Mouse (Mus musculus): ENCODE results near the gene Entr1. TPM values are rescaled to one million over a fixed set of nuclear protein-coding genes. Genes with fewer than 3 reads are reported as not detected.
A peak's percentile ranks its signal among the peaks of the same experiment; 100 is the strongest.

Entr1 gene
- polyA plus RNA-seq, 1 experiment from 2014 or later = 132 TPM

- H3K27ac ChIP-seq (replicated peaks; ENCODE audit: low read depth, low read length) = no peak overlapping the region
- H3K4me2 ChIP-seq (ENCODE audit: low read depth, low read length) = peak overlapping the region; percentile 98
- WGBS = 3% methylated on average over 36 of the region's 36 CpGs
- peak overlapping the region; percentile 84 for H3K4me3 ChIP-seq (ENCODE audit: low read depth, low read length)
- no peaks in the 10 kb centered on the region for H3K27me3 ChIP-seq (ENCODE audit: control insufficient read depth, insufficient read depth, low read length)
- no peaks in the 10 kb centered on the region for H3K9me3 ChIP-seq (replicated peaks; ENCODE audit: control insufficient read depth, low read length)
- H3K36me3 ChIP-seq (replicated peaks; ENCODE audit: control insufficient read depth, insufficient read depth, low read depth, low read length) = peaks cover 6% of the 10 kb centered on the region
- ATAC-seq (replicated peaks; ENCODE audit: insufficient number of reproducible peaks, low FRiP score, low TSS enrichment, low read depth) (peak; percentile 31), DNase-seq (ENCODE audit: low spot score) (no peak)
- H3K9ac ChIP-seq (replicated peaks; ENCODE audit: low read length) = peak overlapping the region; percentile 95
- H3K4me1 ChIP-seq (ENCODE audit: control insufficient read depth, insufficient read depth, low read length) = no peaks in the 10 kb centered on the region
These were observed 36.7 kb downstream of the Entr1 start for GRCm38 (mm10) chr2:26352291-26352910.

GRCm38 (mm10) chr2:26351358-26352290 is 37.5 kb downstream of the Entr1 start, which contains the start of gene Dnlz:
TSS of gene Dnlz (minus strand) at chr2:26352110.
- H3K27me3 ChIP-seq (ENCODE audit: control insufficient read depth, insufficient read depth, low read length) = no peaks in the 10 kb centered on the region
- peak within 1 kb of the TSS; percentile 67 for H3K27ac ChIP-seq (replicated peaks; ENCODE audit: low read depth, low read length)
- ATAC-seq (replicated peaks; ENCODE audit: insufficient number of reproducible peaks, low FRiP score, low TSS enrichment, low read depth) (peak; percentile 63), DNase-seq (ENCODE audit: low spot score) (peak; percentile 95)
- H3K4me1 ChIP-seq (ENCODE audit: control insufficient read depth, insufficient read depth, low read length) = no peaks in the 10 kb centered on the region
- H3K36me3 ChIP-seq (replicated peaks; ENCODE audit: control insufficient read depth, insufficient read depth, low read depth, low read length) = peaks cover 9% of the 10 kb centered on the region
- WGBS = 2% methylated on average over 62 of the region's 62 CpGs
- H3K4me3 ChIP-seq (ENCODE audit: low read depth, low read length) = peak within 1 kb of the TSS; percentile 84
- H3K9ac ChIP-seq (replicated peaks; ENCODE audit: low read length) = peak within 1 kb of the TSS; percentile 95
- peak within 1 kb of the TSS; percentile 98 for H3K4me2 ChIP-seq (ENCODE audit: low read depth, low read length)
- H3K9me3 ChIP-seq (replicated peaks; ENCODE audit: control insufficient read depth, low read length) = no peaks in the 10 kb centered on the region

- Histone ChIP-seq H3K4me1 (ENCODE audit: control insufficient read depth, insufficient read depth, low read length) (no peaks in the 10 kb centered on the region), H3K9ac (replicated peaks; ENCODE audit: low read length) (no peak overlapping the region), H3K27me3 (ENCODE audit: control insufficient read depth, insufficient read depth, low read length) (no peaks in the 10 kb centered on the region), H3K9me3 (replicated peaks; ENCODE audit: control insufficient read depth, low read length) (no peaks in the 10 kb centered on the region), H3K27ac (replicated peaks; ENCODE audit: low read depth, low read length) (no peak overlapping the region), H3K4me2 (ENCODE audit: low read depth, low read length) (no peak overlapping the region), H3K36me3 (replicated peaks; ENCODE audit: control insufficient read depth, insufficient read depth, low read depth, low read length) (peaks cover 15% of the 10 kb centered on the region), H3K4me3 (ENCODE audit: low read depth, low read length) (no peak overlapping the region)
- ATAC-seq (replicated peaks; ENCODE audit: insufficient number of reproducible peaks, low FRiP score, low TSS enrichment, low read depth) (no peak), DNase-seq (ENCODE audit: low spot score) (peak; percentile 3)
- 60% methylated on average over 6 of the region's 6 CpGs for WGBS
These were observed 40.9 kb downstream of the Entr1 start for GRCm38 (mm10) chr2:26348241-26348640.

- Histone ChIP-seq H3K36me3 (replicated peaks; ENCODE audit: control insufficient read depth, insufficient read depth, low read depth, low read length) (peaks cover 22% of the 10 kb centered on the region), H3K4me1 (ENCODE audit: control insufficient read depth, insufficient read depth, low read length) (no peaks in the 10 kb centered on the region), H3K9ac (replicated peaks; ENCODE audit: low read length) (no peak overlapping the region), H3K27me3 (ENCODE audit: control insufficient read depth, insufficient read depth, low read length) (no peaks in the 10 kb centered on the region), H3K4me2 (ENCODE audit: low read depth, low read length) (no peak overlapping the region), H3K9me3 (replicated peaks; ENCODE audit: control insufficient read depth, low read length) (no peaks in the 10 kb centered on the region), H3K27ac (replicated peaks; ENCODE audit: low read depth, low read length) (no peak overlapping the region), H3K4me3 (ENCODE audit: low read depth, low read length) (no peak overlapping the region)
- DNase-seq (ENCODE audit: low spot score) (no peak), ATAC-seq (replicated peaks; ENCODE audit: insufficient number of reproducible peaks, low FRiP score, low TSS enrichment, low read depth) (no peak)
- 76% methylated on average over 11 of the region's 11 CpGs for WGBS
These were observed 46.3 kb downstream of the Entr1 start for GRCm38 (mm10) chr2:26342609-26343490.

GRCm38 (mm10) chr2:26342044-26342443 is 47.1 kb downstream of the Entr1 start:
- no peak for DNase-seq (ENCODE audit: low spot score)
- no peaks in the 10 kb centered on the region for H3K27me3 ChIP-seq (ENCODE audit: control insufficient read depth, insufficient read depth, low read length)
- H3K27ac ChIP-seq (replicated peaks; ENCODE audit: low read depth, low read length) = no peak overlapping the region
- H3K4me3 ChIP-seq (ENCODE audit: low read depth, low read length) = no peak overlapping the region
- no peak for ATAC-seq (replicated peaks; ENCODE audit: insufficient number of reproducible peaks, low FRiP score, low TSS enrichment, low read depth)
- H3K4me1 ChIP-seq (ENCODE audit: control insufficient read depth, insufficient read depth, low read length) = no peaks in the 10 kb centered on the region
- H3K36me3 ChIP-seq (replicated peaks; ENCODE audit: control insufficient read depth, insufficient read depth, low read depth, low read length) = peaks cover 19% of the 10 kb centered on the region
- WGBS = 87% methylated on average over 10 of the region's 10 CpGs
- no peak overlapping the region for H3K4me2 ChIP-seq (ENCODE audit: low read depth, low read length)
- no peak overlapping the region for H3K9ac ChIP-seq (replicated peaks; ENCODE audit: low read length)
- no peaks in the 10 kb centered on the region for H3K9me3 ChIP-seq (replicated peaks; ENCODE audit: control insufficient read depth, low read length)

- Histone ChIP-seq H3K9me3 (replicated peaks; ENCODE audit: control insufficient read depth, low read length) (no peaks in the 10 kb centered on the region), H3K9ac (replicated peaks; ENCODE audit: low read length) (no peak overlapping the region), H3K4me1 (ENCODE audit: control insufficient read depth, insufficient read depth, low read length) (no peaks in the 10 kb centered on the region), H3K4me3 (ENCODE audit: low read depth, low read length) (no peak overlapping the region), H3K4me2 (ENCODE audit: low read depth, low read length) (no peak overlapping the region), H3K36me3 (replicated peaks; ENCODE audit: control insufficient read depth, insufficient read depth, low read depth, low read length) (peaks cover 19% of the 10 kb centered on the region), H3K27ac (replicated peaks; ENCODE audit: low read depth, low read length) (no peak overlapping the region), H3K27me3 (ENCODE audit: control insufficient read depth, insufficient read depth, low read length) (no peaks in the 10 kb centered on the region)
- WGBS = 100% methylated on average over 2 of the region's 2 CpGs
- DNase-seq (ENCODE audit: low spot score) (no peak), ATAC-seq (replicated peaks; ENCODE audit: insufficient number of reproducible peaks, low FRiP score, low TSS enrichment, low read depth) (no peak)
These were observed 47.6 kb downstream of the Entr1 start for GRCm38 (mm10) chr2:26341510-26341981.

GRCm38 (mm10) chr2:26339204-26339551 is 49.9 kb downstream of the Entr1 start:
- peaks cover 13% of the 10 kb centered on the region for H3K36me3 ChIP-seq (replicated peaks; ENCODE audit: control insufficient read depth, insufficient read depth, low read depth, low read length)
- no peaks in the 10 kb centered on the region for H3K9me3 ChIP-seq (replicated peaks; ENCODE audit: control insufficient read depth, low read length)
- no peak overlapping the region for H3K4me3 ChIP-seq (ENCODE audit: low read depth, low read length)
- DNase-seq (ENCODE audit: low spot score) = no peak
- ATAC-seq (replicated peaks; ENCODE audit: insufficient number of reproducible peaks, low FRiP score, low TSS enrichment, low read depth) = no peak
- H3K9ac ChIP-seq (replicated peaks; ENCODE audit: low read length) = no peak overlapping the region
- WGBS = 89% methylated on average over 5 of the region's 5 CpGs
- no peak overlapping the region for H3K27ac ChIP-seq (replicated peaks; ENCODE audit: low read depth, low read length)
- no peak overlapping the region for H3K4me2 ChIP-seq (ENCODE audit: low read depth, low read length)
- H3K4me1 ChIP-seq (ENCODE audit: control insufficient read depth, insufficient read depth, low read length) = no peaks in the 10 kb centered on the region
- H3K27me3 ChIP-seq (ENCODE audit: control insufficient read depth, insufficient read depth, low read length) = no peaks in the 10 kb centered on the region
